Mouse (Mus musculus): ENCODE measurements around the gene Qrsl1. TPM values are rescaled to one million over a fixed set of nuclear protein-coding genes. Genes with fewer than 3 reads are reported as not detected.

The Qrsl1 gene
- polyA plus RNA-seq, 1 experiment from 2014 or later = 26.8 TPM

GRCm38 (mm10) chr10:43851898-43852297 lies 49.6 kb downstream of the Qrsl1 start:
- H3K9ac ChIP-seq = no peak overlapping the region
- no peak for ATAC-seq (ENCODE audit: low FRiP score)
- whole genome bisulfite sequencing = 87% methylated on average over 5 of the region's 5 CpGs
- no peak overlapping the region for H3K4me3 ChIP-seq (replicated peaks)
- H3K4me2 ChIP-seq = no peak overlapping the region
- no peaks in the 10 kb centered on the region for H3K4me1 ChIP-seq
- H3K27ac ChIP-seq = no peak overlapping the region
- H3K9me3 ChIP-seq = no peaks in the 10 kb centered on the region
- no peaks in the 10 kb centered on the region for H3K36me3 ChIP-seq (replicated peaks)
- H3K27me3 ChIP-seq = no peaks in the 10 kb centered on the region

- Histone ChIP-seq H3K27me3 (no peaks in the 10 kb centered on the region), H3K9me3 (no peaks in the 10 kb centered on the region), H3K36me3 (replicated peaks) (no peaks in the 10 kb centered on the region), H3K27ac (no peak overlapping the region), H3K4me3 (replicated peaks) (no peak overlapping the region), H3K4me1 (no peaks in the 10 kb centered on the region), H3K4me2 (no peak overlapping the region), H3K9ac (no peak overlapping the region)
- ATAC-seq (ENCODE audit: low FRiP score) = no peak
- WGBS = 84% methylated on average over 3 of the region's 3 CpGs
Observed at GRCm38 (mm10) chr10:43849478-43849877, 52.1 kb downstream of the Qrsl1 start.

GRCm38 (mm10) chr10:43846141-43846622 lies 55.4 kb downstream of the Qrsl1 start:
- H3K36me3 ChIP-seq (replicated peaks) = no peaks in the 10 kb centered on the region
- H3K4me1 ChIP-seq = no peaks in the 10 kb centered on the region
- no peak overlapping the region for H3K4me3 ChIP-seq (replicated peaks)
- no peak overlapping the region for H3K9ac ChIP-seq
- H3K27ac ChIP-seq = no peak overlapping the region
- no peak for ATAC-seq (ENCODE audit: low FRiP score)
- H3K4me2 ChIP-seq = no peak overlapping the region
- H3K27me3 ChIP-seq = no peaks in the 10 kb centered on the region
- 73% methylated on average over 2 of the region's 2 CpGs for WGBS
- no peaks in the 10 kb centered on the region for H3K9me3 ChIP-seq

GRCm38 (mm10) chr10:43845442-43845841 lies 56.1 kb downstream of the Qrsl1 start:
- Histone ChIP-seq H3K27me3 (no peaks in the 10 kb centered on the region), H3K4me3 (replicated peaks) (no peak overlapping the region), H3K9me3 (no peaks in the 10 kb centered on the region), H3K9ac (no peak overlapping the region), H3K4me2 (no peak overlapping the region), H3K27ac (no peak overlapping the region), H3K36me3 (replicated peaks) (no peaks in the 10 kb centered on the region), H3K4me1 (no peaks in the 10 kb centered on the region)
- ATAC-seq (ENCODE audit: low FRiP score) = no peak
- 71% methylated on average over 3 of the region's 3 CpGs for WGBS

- Histone ChIP-seq H3K9ac (no peak overlapping the region), H3K27ac (no peak overlapping the region), H3K4me2 (no peak overlapping the region), H3K27me3 (no peaks in the 10 kb centered on the region), H3K4me1 (no peaks in the 10 kb centered on the region), H3K9me3 (no peaks in the 10 kb centered on the region), H3K4me3 (replicated peaks) (no peak overlapping the region), H3K36me3 (replicated peaks) (no peaks in the 10 kb centered on the region)
- no peak for ATAC-seq (ENCODE audit: low FRiP score)
- WGBS = 89% methylated on average over 5 of the region's 5 CpGs
Observed at GRCm38 (mm10) chr10:43841441-43841840, 60.1 kb downstream of the Qrsl1 start.

GRCm38 (mm10) chr10:43832868-43833267 lies 68.7 kb downstream of the Qrsl1 start:
- H3K4me1 ChIP-seq = peaks cover 4% of the 10 kb centered on the region; the same call in 1 of the 2 replicates
- no peaks in the 10 kb centered on the region for H3K36me3 ChIP-seq (replicated peaks)
- H3K27me3 ChIP-seq = no peaks in the 10 kb centered on the region
- H3K4me2 ChIP-seq = no peak overlapping the region
- no peak overlapping the region for H3K9ac ChIP-seq
- 23% methylated on average over 5 of the region's 5 CpGs for WGBS
- no peak overlapping the region for H3K4me3 ChIP-seq (replicated peaks)
- no peak for ATAC-seq (ENCODE audit: low FRiP score)
- H3K9me3 ChIP-seq = no peaks in the 10 kb centered on the region
- H3K27ac ChIP-seq = no peak overlapping the region

- Histone ChIP-seq H3K4me2 (no peak overlapping the region), H3K27ac (no peak overlapping the region), H3K4me1 (peaks cover 4% of the 10 kb centered on the region; the same call in 1 of the 2 replicates), H3K9me3 (no peaks in the 10 kb centered on the region), H3K36me3 (replicated peaks) (no peaks in the 10 kb centered on the region), H3K27me3 (no peaks in the 10 kb centered on the region), H3K4me3 (replicated peaks) (no peak overlapping the region), H3K9ac (no peak overlapping the region)
- no peak for ATAC-seq (ENCODE audit: low FRiP score)
- 45% methylated on average over 17 of the region's 17 CpGs for WGBS
Observed at GRCm38 (mm10) chr10:43830251-43831018, 71.1 kb downstream of the Qrsl1 start.

- 89% methylated on average over 10 of the region's 10 CpGs for WGBS
- Histone ChIP-seq H3K4me2 (no peak overlapping the region), H3K9me3 (no peaks in the 10 kb centered on the region), H3K9ac (no peak overlapping the region), H3K36me3 (replicated peaks) (no peaks in the 10 kb centered on the region), H3K4me3 (replicated peaks) (no peak overlapping the region), H3K4me1 (peaks cover 4% of the 10 kb centered on the region; the same call in 1 of the 2 replicates), H3K27ac (no peak overlapping the region), H3K27me3 (no peaks in the 10 kb centered on the region)
- no peak for ATAC-seq (ENCODE audit: low FRiP score)
Observed at GRCm38 (mm10) chr10:43828686-43829015, 72.9 kb downstream of the Qrsl1 start.

- Histone ChIP-seq H3K4me2 (no peak overlapping the region), H3K9ac (no peak overlapping the region), H3K9me3 (no peaks in the 10 kb centered on the region), H3K27me3 (no peaks in the 10 kb centered on the region), H3K4me1 (peaks cover 4% of the 10 kb centered on the region; the same call in 1 of the 2 replicates), H3K27ac (no peak overlapping the region), H3K36me3 (replicated peaks) (no peaks in the 10 kb centered on the region), H3K4me3 (replicated peaks) (no peak overlapping the region)
- WGBS = 92% methylated on average over 10 of the region's 10 CpGs
- ATAC-seq (ENCODE audit: low FRiP score) = no peak
Observed at GRCm38 (mm10) chr10:43827958-43828685, 73.4 kb downstream of the Qrsl1 start.

GRCm38 (mm10) chr10:43826773-43827621 lies 74.5 kb downstream of the Qrsl1 start:
- Histone ChIP-seq H3K36me3 (replicated peaks) (no peaks in the 10 kb centered on the region), H3K9ac (no peak overlapping the region), H3K27ac (no peak overlapping the region), H3K4me1 (peaks cover 4% of the 10 kb centered on the region; the same call in 1 of the 2 replicates), H3K4me3 (replicated peaks) (no peak overlapping the region), H3K27me3 (no peaks in the 10 kb centered on the region), H3K4me2 (no peak overlapping the region), H3K9me3 (no peaks in the 10 kb centered on the region)
- ATAC-seq (ENCODE audit: low FRiP score) = no peak
- 83% methylated on average over 14 of the region's 14 CpGs for WGBS

- Histone ChIP-seq H3K9ac (no peak overlapping the region), H3K4me3 (replicated peaks) (no peak overlapping the region), H3K27me3 (no peaks in the 10 kb centered on the region), H3K9me3 (no peaks in the 10 kb centered on the region), H3K36me3 (replicated peaks) (no peaks in the 10 kb centered on the region), H3K27ac (no peak overlapping the region), H3K4me2 (no peak overlapping the region), H3K4me1 (peaks cover 3% of the 10 kb centered on the region; the same call in 1 of the 2 replicates)
- WGBS = 94% methylated on average over 6 of the region's 6 CpGs
- no peak for ATAC-seq (ENCODE audit: low FRiP score)
Observed at GRCm38 (mm10) chr10:43825696-43826095, 75.8 kb downstream of the Qrsl1 start.

- H3K4me1 ChIP-seq = no peaks in the 10 kb centered on the region
- H3K36me3 ChIP-seq (replicated peaks) = no peaks in the 10 kb centered on the region
- no peak overlapping the region for H3K9ac ChIP-seq
- H3K4me2 ChIP-seq = no peak overlapping the region
- no peak for ATAC-seq (ENCODE audit: low FRiP score)
- H3K27me3 ChIP-seq = no peaks in the 10 kb centered on the region
- no peaks in the 10 kb centered on the region for H3K9me3 ChIP-seq
- WGBS = 93% methylated on average over 3 of the region's 3 CpGs
- H3K4me3 ChIP-seq (replicated peaks) = no peak overlapping the region
- no peak overlapping the region for H3K27ac ChIP-seq
Observed at GRCm38 (mm10) chr10:43824713-43825112, 76.8 kb downstream of the Qrsl1 start.

Measured in forebrain, embryonic 12.5 days (tissue).